Mouse (Mus musculus) ovary, postnatal 10 days (tissue): ENCODE measurements around the gene Olfr3.

ENCODE experiments used
- DNase-seq: peaks from one replicate; pipeline ENCODE4 v3.0.0; 2022; ENCODE audit warnings: low spot score

Olfr3 gene

DNA sequence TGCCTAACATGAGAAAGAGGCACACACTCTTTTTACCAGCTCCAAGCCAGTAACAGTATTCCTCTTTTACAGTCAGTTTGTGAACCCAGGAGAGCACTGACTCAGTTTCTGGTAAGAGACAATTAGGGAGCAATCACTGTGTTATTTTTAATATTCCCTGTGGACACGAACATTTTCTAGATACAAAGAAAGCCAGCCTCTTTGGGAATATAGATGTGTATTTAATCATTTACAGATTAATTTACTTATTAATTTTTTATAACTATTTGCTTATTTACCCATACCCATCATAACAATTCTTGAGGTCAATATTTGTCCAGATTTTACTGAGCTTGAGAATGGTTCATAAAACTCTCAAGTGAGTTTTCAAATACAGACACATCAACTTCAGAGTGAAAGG, at the start of gene Olfr3:
Olfr3 (minus strand) TSS at position 101 of the 400 bp plus-strand sequence.
- DNase-seq: no peak

DNA sequence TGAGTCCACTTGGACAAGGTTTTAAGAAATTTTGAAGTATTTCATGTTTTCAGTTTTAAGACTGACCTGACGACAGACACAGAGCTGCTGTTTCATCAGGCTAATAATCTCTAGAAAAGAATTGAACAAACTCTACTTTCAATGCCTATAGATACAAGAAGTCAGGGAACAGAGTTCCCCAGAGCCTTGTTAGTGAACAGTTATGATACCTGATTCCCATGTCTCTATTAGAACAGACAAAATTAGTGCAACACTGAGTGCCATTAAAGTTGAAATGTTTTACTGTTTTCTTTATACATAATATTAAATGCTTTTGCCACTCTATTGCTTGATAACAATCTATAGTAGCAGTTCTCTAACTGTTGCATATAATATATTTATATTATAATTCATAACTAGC, 45.7 kb upstream of the Olfr3 start, which contains the start of gene Olfr351:
Olfr351 (minus strand) TSS at position 101 of the 400 bp plus-strand sequence.
- DNase-seq: no peak

DNA sequence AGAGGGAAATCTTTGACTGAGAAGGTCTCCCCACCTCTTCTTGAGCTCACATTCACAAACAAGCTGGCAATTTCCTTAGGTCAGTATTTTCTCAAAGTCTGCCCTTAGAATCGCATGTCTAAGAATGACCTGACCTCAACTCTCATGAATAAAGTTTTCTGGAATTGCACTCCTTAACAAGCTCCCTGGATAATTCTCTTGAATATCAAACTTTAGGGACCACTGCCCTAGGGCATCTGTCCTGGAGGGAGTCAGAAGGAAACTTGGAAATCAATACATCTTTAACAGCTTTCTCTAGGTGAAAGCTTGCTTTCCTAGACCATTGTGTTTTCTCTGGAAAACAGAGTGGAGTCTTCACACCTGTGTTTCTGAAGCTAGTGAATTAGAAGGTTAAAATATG, 29.2 kb upstream of the Olfr3 start, which contains the start of gene Olfr350:
Olfr350 (plus strand) TSS at position 301 of the 400 bp plus-strand sequence.
- DNase-seq: no peak

DNA sequence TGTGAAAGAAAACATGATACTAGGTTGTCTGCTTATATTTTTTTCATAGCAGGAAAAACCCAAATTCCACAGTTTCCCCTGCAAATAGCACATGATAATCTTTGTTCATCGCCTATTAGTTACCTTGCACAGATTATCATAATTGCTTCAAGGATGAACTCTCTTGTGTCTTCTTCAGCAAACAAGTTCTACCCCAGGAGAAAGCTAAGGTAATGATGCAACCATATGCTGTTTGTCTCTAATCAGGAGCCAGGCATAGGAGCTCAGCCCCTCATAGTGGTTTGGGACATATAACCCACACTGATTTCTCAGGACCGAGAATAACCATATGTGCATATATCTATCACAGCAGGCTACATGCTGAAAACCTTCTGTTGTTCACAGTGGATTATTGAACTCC, 26.6 kb downstream of the Olfr3 start, which contains the start of gene Olfr50:
Olfr50 (plus strand) TSS at position 301 of the 400 bp plus-strand sequence.
- no peak for DNase-seq

DNA sequence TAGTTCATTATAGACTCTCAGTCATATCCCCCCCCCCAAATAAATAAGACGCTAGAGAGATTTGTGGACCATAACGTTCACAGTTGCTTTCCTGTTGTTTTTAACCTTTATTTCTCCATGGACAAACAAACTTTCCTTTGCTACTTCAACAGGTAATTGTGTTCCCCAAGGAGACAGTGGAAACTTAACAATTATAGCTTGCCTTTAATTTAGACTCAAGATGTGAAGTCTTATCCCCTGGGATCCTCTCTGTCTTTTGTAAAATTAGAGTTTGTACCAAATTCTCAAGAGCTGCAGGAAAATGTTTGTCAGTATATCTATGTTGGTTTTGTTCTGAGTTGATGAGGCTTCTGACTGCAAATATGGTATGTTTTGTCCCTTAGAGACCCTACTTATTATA, 32.9 kb downstream of the Olfr3 start, which contains the start of gene Olfr348:
Olfr348 (plus strand) TSS at position 301 of the 400 bp plus-strand sequence.
- DNase-seq: no peak
